Mouse (Mus musculus): ENCODE results near the gene Arsb. TPM values are rescaled to one million over a fixed set of nuclear protein-coding genes. Genes with fewer than 3 reads are reported as not detected.
"Not testable (repeated sequence)": the region's sequence is repeated elsewhere in the genome, so short reads cannot be mapped to it uniquely, and the experiment has no call there.

Gene Arsb
- polyA plus RNA-seq, 1 experiment = 35.6 TPM

- Histone ChIP-seq H3K4me3 (ENCODE audit: insufficient read depth, low read depth, low read length) (no peak overlapping the region), H3K4me1 (ENCODE audit: control insufficient read depth, insufficient read depth, insufficient read length, low read length) (peaks cover 7% of the 10 kb centered on the region; the same call in 1 of the 2 replicates), H3K27ac (replicated peaks; ENCODE audit: low read depth, low read length) (peak overlapping the region; percentile 81)
Measured at GRCm38 (mm10) chr13:93976897-93977530, 205.6 kb downstream of the Arsb start.

DNA sequence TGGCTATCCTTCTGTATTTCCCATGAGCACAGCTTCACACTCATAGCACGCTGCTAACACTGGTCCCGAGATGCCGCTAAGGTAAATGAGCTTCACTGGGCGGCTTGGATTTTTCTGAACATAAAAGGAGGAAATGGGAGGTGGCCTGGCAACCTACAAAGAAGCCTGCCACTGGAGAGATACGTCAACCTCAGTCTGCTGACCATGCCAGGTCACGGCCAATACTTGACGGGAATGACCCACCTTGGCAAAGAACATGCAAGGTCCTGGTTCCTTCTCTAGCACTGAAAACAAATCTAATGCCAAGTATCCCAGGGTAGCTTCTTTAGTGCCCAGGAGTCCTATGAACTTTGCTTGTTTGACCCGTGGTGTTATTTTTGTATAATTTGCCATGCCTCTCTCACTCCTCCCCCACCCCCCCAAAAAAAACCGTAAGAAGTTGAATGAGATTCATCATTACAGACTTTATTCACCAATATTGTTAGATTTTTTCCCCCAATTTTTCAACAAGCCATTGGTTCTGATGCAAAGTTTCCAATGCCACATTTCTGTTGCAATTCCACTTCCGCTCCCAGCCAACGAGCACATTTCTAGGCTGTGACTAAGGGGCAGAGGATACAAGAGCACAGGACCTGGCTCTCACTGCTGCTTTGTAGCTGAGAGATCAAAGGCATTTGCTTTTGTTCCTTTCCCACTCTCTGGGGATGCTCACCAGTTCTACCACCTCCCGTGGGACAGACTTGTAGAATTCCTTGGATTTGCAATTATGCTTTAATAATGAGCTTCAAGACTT, 207.5 kb downstream of the Arsb start:
- Histone ChIP-seq H3K4me1 (ENCODE audit: control insufficient read depth, insufficient read depth, insufficient read length, low read length) (peaks cover 4% of the 10 kb centered on the region; the same call in 1 of the 2 replicates), H3K27ac (replicated peaks; ENCODE audit: low read depth, low read length) (peak overlapping the region; percentile 39), H3K4me3 (ENCODE audit: insufficient read depth, low read depth, low read length) (no peak overlapping the region)

DNA sequence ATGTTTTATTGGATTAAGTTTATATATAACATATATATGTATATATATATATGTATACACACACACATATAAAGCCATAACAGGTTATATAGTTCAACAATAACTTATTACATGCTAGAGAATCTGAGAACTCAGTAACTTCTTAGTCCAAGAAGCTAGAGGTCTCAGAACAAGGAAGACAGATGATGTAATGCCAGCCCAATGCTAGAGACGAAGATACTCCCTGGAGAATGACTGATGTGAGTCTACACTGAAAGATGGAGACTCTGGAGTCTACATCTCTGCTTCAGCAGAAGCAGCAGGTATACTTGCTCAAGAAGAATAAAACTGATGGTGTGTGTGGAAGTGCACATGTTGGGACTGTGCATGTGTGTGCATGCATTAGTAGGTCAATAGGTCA, 208.3 kb downstream of the Arsb start:
- peaks cover 4% of the 10 kb centered on the region; the same call in 1 of the 2 replicates for H3K4me1 ChIP-seq (ENCODE audit: control insufficient read depth, insufficient read depth, insufficient read length, low read length)
- no peak overlapping the region for H3K4me3 ChIP-seq (ENCODE audit: insufficient read depth, low read depth, low read length)
- no peak overlapping the region for H3K27ac ChIP-seq (replicated peaks; ENCODE audit: low read depth, low read length)

DNA sequence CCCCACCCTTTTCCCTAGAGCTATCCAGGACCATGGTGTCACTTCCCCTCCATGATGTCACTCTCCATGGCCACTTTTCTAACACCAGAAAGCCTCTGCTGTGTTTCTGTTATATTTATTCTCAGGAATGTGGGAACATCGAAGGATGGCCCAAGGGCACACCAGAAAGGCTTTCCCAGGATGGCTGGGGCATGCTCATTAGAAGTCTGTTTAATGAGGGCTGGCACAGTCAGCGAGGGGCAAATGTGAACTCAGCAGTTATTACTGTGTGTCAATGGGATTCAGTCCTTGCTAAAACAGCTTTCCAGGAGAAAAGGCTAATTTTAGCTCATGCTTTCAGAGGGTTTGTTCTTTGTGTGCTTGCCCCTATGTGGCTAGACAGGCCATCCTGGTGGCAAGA, 213.1 kb downstream of the Arsb start:
- H3K27ac ChIP-seq (replicated peaks; ENCODE audit: low read depth, low read length) = no peak overlapping the region
- H3K4me1 ChIP-seq (ENCODE audit: control insufficient read depth, insufficient read depth, insufficient read length, low read length) = peaks cover 6% of the 10 kb centered on the region
- no peak overlapping the region for H3K4me3 ChIP-seq (ENCODE audit: insufficient read depth, low read depth, low read length)

- no peak overlapping the region for H3K4me3 ChIP-seq (ENCODE audit: insufficient read depth, low read depth, low read length)
- H3K27ac ChIP-seq (replicated peaks; ENCODE audit: low read depth, low read length) = no peak overlapping the region
- peaks cover 13% of the 10 kb centered on the region for H3K4me1 ChIP-seq (ENCODE audit: control insufficient read depth, insufficient read depth, insufficient read length, low read length)
Measured at GRCm38 (mm10) chr13:93985181-93985580, 213.8 kb downstream of the Arsb start.

DNA sequence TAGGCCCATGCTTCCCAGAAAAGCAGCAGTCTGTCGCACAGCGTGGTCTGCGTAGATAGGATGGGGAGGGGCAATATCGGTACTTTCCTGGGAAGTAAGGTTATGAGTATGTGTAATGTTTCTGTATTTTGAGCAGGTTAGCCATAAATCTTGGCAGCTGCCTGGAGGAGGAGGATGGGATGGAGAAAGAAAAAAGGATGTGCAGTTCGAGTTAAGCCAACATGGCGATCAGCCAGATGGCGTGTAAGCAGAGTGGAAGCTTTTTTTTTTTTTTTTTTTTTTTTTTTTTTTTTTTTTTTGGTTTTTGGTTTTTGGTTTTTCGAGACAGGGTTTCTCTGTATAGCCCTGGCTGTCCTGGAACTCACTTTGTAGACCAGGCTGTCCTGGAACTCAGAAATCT, 214.3 kb downstream of the Arsb start:
- H3K4me3 ChIP-seq (ENCODE audit: insufficient read depth, low read depth, low read length); H3K27ac ChIP-seq (replicated peaks; ENCODE audit: low read depth, low read length): not testable (repeated sequence)
- H3K4me1 ChIP-seq (ENCODE audit: control insufficient read depth, insufficient read depth, insufficient read length, low read length) = peaks cover 14% of the 10 kb centered on the region

- H3K4me1 ChIP-seq (ENCODE audit: control insufficient read depth, insufficient read depth, insufficient read length, low read length) = peaks cover 14% of the 10 kb centered on the region
Measured at GRCm38 (mm10) chr13:93987611-93988010, 216.2 kb downstream of the Arsb start.

GRCm38 (mm10) chr13:93989208-93989607, 217.8 kb downstream of the Arsb start:
- no peak overlapping the region for H3K4me3 ChIP-seq (ENCODE audit: insufficient read depth, low read depth, low read length)
- no peak overlapping the region for H3K27ac ChIP-seq (replicated peaks; ENCODE audit: low read depth, low read length)
- H3K4me1 ChIP-seq (ENCODE audit: control insufficient read depth, insufficient read depth, insufficient read length, low read length) = peaks cover 14% of the 10 kb centered on the region

More at GRCm38 (mm10) chr13:93987611-93988010, 216.2 kb downstream of the Arsb start:
- Histone ChIP-seq H3K27ac (replicated peaks; ENCODE audit: low read depth, low read length) (no peak overlapping the region), H3K4me3 (ENCODE audit: insufficient read depth, low read depth, low read length) (no peak overlapping the region)

- no peak overlapping the region for H3K4me3 ChIP-seq (ENCODE audit: insufficient read depth, low read depth, low read length)
- peaks cover 14% of the 10 kb centered on the region for H3K4me1 ChIP-seq (ENCODE audit: control insufficient read depth, insufficient read depth, insufficient read length, low read length)
- 0 out of 2 replicates have a peak overlapping the region, but pooled peaks have one; percentile 36 for H3K27ac ChIP-seq (replicated peaks; ENCODE audit: low read depth, low read length)
Measured at GRCm38 (mm10) chr13:93989736-93990611, 218.5 kb downstream of the Arsb start.

DNA sequence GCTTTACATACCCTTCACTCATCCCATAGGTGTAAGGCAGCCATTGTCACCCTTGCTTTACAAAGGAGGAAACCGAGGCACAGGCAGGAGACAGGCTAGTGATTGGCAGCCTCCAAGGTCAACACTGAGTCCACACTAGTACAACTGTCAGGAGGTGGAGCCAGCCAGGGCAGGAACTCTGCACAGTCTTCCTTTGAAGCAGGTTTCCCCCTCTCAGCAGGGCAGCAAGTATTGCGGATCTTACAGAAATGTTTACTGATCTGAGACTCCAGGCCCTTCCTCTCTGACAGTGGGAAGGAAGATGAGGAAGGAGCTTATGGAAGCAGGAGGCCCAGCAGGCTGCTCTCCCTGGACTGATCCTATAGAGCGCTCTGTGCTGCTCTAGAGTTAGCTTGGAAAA, 219.4 kb downstream of the Arsb start:
- no peak overlapping the region for H3K27ac ChIP-seq (replicated peaks; ENCODE audit: low read depth, low read length)

DNA sequence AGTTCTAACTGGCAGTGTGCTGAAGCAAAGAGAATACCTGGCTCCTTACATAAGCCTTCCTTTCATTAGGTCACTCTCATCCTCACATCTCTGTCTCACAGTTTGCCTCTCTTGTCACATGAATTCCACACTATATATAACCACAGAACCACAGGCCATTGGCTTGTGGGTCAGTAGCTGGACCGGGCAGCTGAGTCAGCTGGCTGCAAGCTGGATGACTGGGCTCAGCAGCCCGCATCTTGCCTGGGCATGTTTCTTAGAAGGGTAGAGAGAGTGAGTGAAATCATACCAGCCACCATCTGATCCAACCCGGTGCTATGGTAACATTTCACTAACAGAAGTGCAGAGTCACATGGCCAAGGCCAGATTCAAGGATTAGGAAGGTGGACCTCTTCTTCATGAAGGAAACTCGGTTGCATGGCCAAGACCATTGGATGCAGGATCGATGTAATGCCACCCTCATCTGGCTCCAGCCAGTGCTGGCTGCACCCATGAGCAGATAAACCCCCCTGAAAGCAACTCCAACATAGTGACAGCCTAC, 221.0 kb downstream of the Arsb start:
- H3K27ac ChIP-seq (replicated peaks; ENCODE audit: low read depth, low read length) = no peak overlapping the region
- H3K4me1 ChIP-seq (ENCODE audit: control insufficient read depth, insufficient read depth, insufficient read length, low read length) = peaks cover 14% of the 10 kb centered on the region
- no peak overlapping the region for H3K4me3 ChIP-seq (ENCODE audit: insufficient read depth, low read depth, low read length)

More for the DNA sequence above, 219.4 kb downstream of the Arsb start:
- H3K4me1 ChIP-seq (ENCODE audit: control insufficient read depth, insufficient read depth, insufficient read length, low read length) = peaks cover 14% of the 10 kb centered on the region
- H3K4me3 ChIP-seq (ENCODE audit: insufficient read depth, low read depth, low read length) = no peak overlapping the region

Other genes starting within 250 kb of the Arsb start
- 2.1 TPM in 1 of 2 replicates, not detected in the other for gene Bhmt, start 133.7 kb upstream of the Arsb start, polyA plus RNA-seq (2012; ENCODE audit: insufficient read depth, insufficient read length, missing spikeins)
- not detected in 2 replicates for gene Bhmt2, start 97.3 kb upstream of the Arsb start, polyA plus RNA-seq (2012; ENCODE audit: insufficient read depth, insufficient read length, missing spikeins)
- gene Dmgdh, start 97.2 kb upstream of the Arsb start, polyA plus RNA-seq (2012; ENCODE audit: insufficient read depth, insufficient read length, missing spikeins) = not detected in 2 replicates

All from brown adipose tissue, adult 24 weeks (tissue).